Mouse (Mus musculus) olfactory bulb, adult 2 months (tissue): ENCODE results near the gene Sync. TPM values are rescaled to one million over a fixed set of nuclear protein-coding genes. Genes with fewer than 3 reads are reported as not detected.
A peak's percentile ranks its signal among the peaks of the same experiment; 100 is the strongest.

Experiments
- H3K27ac ChIP-seq: fragments of 200-500 bp; 2 replicates; pipeline ENCODE4 v1.5.1; 2012; ENCODE audit warnings: low read depth, low read length; ENCODE audit not compliant: insufficient read depth
- H3K4me1 ChIP-seq: fragments of 200-500 bp; 2 replicates; pipeline ENCODE4 v1.6.1; 2012; ENCODE audit warnings: low read length; ENCODE audit not compliant: control insufficient read depth, insufficient read depth
- H3K4me3 ChIP-seq: fragments of 200-500 bp; 2 replicates; pipeline ENCODE4 v1.5.1; 2012; ENCODE audit warnings: mild to moderate bottlenecking, low read depth, low read length, moderate library complexity; ENCODE audit not compliant: insufficient read depth
- CTCF ChIP-seq: fragments of 200-500 bp; IDR thresholded peaks from 2 replicates; pipeline ENCODE4 v1.5.1; 2012; ENCODE audit warnings: low read depth, mild to moderate bottlenecking, low read length, moderate library complexity; ENCODE audit not compliant: insufficient read depth
- POLR2A ChIP-seq: fragments of 200-500 bp; IDR thresholded peaks from 2 replicates; pipeline ENCODE4 v1.6.1; 2012; ENCODE audit warnings: mild to moderate bottlenecking, low read depth, low read length, moderate library complexity; ENCODE audit not compliant: insufficient read depth
- WGBS: fragments of 180-500 bp; shearing (Covaris S2); methylation state at CpG from one replicate; pipeline ENCODE4 v1.1.7; 2018; 5-methylcytosine and 5-hydroxymethylcytosine counted together
- polyA plus RNA-seq: library from polyadenylated mRNA; stranded (reverse); fragments of >200 nt; gene quantifications from 2 replicates; pipeline ENCODE4 v1.2.4, GENCODE M21; 2012; ENCODE audit warnings: low replicate concordance; ENCODE audit not compliant: missing spikeins, insufficient read depth, insufficient read length

The Sync gene
- polyA plus RNA-seq, 1 experiment = not detected

- H3K27ac ChIP-seq = no peak overlapping the region
Observed at GRCm38 (mm10) chr4:129276453-129276865, 11.0 kb upstream of the Sync start.

DNA sequence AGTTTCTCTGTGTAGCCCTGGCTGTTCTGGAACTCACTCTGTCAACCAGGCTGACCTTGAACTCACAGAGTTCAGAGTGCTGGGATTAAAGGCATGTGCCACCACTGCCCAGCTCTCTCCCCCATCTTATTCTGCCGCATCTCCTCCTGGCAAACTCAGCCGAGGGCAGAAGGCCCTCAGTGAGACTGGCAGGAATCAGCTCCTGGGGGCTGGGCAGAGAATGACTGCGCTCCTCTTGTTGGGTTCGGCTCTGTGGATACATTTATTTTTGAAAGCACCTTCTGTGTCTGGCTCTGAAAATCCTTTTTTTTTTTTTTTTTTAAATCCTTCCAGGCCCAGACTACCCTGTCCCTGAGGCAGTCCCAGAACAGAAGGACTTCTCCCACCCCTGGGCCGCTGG lies 4.6 kb upstream of the Sync start:
- TF ChIP-seq POLR2A = no peak
- TF ChIP-seq CTCF = no peak
- 80% methylated on average over 5 of the region's 5 CpGs for WGBS
- Histone ChIP-seq H3K27ac (no peak overlapping the region), H3K4me3 (no peak overlapping the region), H3K4me1 (peaks cover 15% of the 10 kb centered on the region; the same call in 1 of the 2 replicates)

More at GRCm38 (mm10) chr4:129276453-129276865, 11.0 kb upstream of the Sync start:
- Histone ChIP-seq H3K4me3 (no peak overlapping the region), H3K4me1 (peaks cover 3% of the 10 kb centered on the region; the same call in 1 of the 2 replicates)
- TF ChIP-seq POLR2A (no peak), CTCF (peak; percentile 99)
- under 1% methylated on average over 18 of the region's 18 CpGs for WGBS

DNA sequence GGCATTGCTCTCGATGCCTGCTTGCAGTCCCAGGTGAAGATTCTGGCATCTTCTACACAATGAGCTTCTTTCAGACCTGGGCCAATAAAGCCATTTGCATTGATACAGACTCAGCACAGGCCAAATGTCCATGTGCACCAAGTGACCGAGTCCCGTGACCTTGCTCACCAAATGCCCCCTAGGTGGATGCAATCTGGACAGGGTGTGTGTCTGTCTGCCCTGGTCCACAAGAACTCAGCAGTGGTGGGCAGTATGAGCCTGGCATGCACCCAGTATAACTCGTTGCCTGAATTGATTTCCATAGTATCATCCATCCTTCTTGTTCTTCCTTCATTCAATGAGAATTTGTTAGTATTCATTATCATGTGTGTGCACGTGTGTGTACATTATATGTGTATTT lies 4.2 kb upstream of the Sync start:
- WGBS = 89% methylated on average over 5 of the region's 5 CpGs
- Histone ChIP-seq H3K27ac (no peak overlapping the region), H3K4me3 (no peak overlapping the region), H3K4me1 (peaks cover 15% of the 10 kb centered on the region; the same call in 1 of the 2 replicates)
- TF ChIP-seq POLR2A = no peak
- no peak for TF ChIP-seq CTCF

GRCm38 (mm10) chr4:129284685-129285084 lies 2.7 kb upstream of the Sync start:
- TF ChIP-seq POLR2A (no peak), CTCF (no peak)
- WGBS = 92% methylated on average over 2 of the region's 2 CpGs
- no peak overlapping the region for H3K27ac ChIP-seq
- peaks cover 15% of the 10 kb centered on the region; the same call in 1 of the 2 replicates for H3K4me1 ChIP-seq
- no peak overlapping the region for H3K4me3 ChIP-seq

GRCm38 (mm10) chr4:129286001-129286682 lies 1.3 kb upstream of the Sync start:
- WGBS = 43% methylated on average over 5 of the region's 5 CpGs

DNA sequence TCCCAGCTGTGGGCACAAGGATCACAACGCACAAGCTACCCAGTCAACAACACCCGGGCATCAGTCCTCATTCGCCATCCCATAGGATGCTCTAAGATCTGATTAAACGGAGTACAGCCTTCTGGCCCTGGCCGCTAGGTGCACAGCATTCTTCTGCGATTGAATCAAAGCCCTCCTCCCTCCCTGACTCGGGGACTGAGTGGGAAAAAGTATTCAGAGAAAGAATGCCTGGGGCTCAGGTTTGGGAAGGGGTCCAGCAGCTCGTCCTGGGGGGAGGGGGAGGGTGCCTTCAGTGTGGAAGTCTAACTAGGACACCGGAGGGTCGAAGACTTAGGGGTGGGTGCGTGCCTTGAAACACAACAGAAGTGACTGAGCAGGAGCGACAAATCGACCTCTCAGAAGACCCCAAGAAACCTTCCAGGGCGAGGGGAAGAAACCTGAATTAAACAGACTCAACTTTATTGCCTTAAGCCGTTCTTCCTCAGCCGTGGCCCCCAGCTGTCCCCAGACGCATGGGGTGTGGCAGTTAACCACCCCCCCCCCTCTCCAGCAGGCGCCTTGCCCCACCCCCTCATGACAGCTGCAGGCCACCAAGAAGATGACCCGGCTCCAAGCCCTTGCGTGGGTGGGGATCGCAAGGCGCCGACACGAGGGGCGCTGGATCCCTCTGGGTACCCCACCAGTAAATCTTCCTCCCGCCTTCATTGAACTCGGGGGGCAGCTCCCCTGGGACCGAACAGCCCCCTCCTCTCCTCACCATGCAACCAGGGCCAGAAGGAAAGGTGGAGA lies 540 bp upstream of the Sync start:
- Histone ChIP-seq H3K4me3 (peak overlapping the region; percentile 24), H3K27ac (no peak overlapping the region), H3K4me1 (peaks cover 15% of the 10 kb centered on the region; the same call in 1 of the 2 replicates)
- WGBS = 3% methylated on average over 28 of the region's 28 CpGs
- TF ChIP-seq POLR2A (no peak), CTCF (no peak)

More at GRCm38 (mm10) chr4:129286001-129286682, 1.3 kb upstream of the Sync start:
- H3K4me1 ChIP-seq = peaks cover 15% of the 10 kb centered on the region; the same call in 1 of the 2 replicates
- TF ChIP-seq CTCF = no peak
- TF ChIP-seq POLR2A = no peak
- H3K4me3 ChIP-seq = no peak overlapping the region
- H3K27ac ChIP-seq = no peak overlapping the region

- TF ChIP-seq CTCF = no peak
- H3K4me1 ChIP-seq = peaks cover 15% of the 10 kb centered on the region; the same call in 1 of the 2 replicates
- no peak overlapping the region for H3K4me3 ChIP-seq
- no peak overlapping the region for H3K27ac ChIP-seq
- 55% methylated on average over 3 of the region's 3 CpGs for WGBS
Observed at GRCm38 (mm10) chr4:129288067-129288466, 650 bp downstream of the Sync start.

- 91% methylated on average over 8 of the region's 8 CpGs for WGBS
- Histone ChIP-seq H3K27ac (no peak overlapping the region), H3K4me3 (no peak overlapping the region), H3K4me1 (peaks cover 15% of the 10 kb centered on the region; the same call in 1 of the 2 replicates)
- TF ChIP-seq CTCF (no peak), POLR2A (no peak)
Observed at GRCm38 (mm10) chr4:129289671-129290070, 2.3 kb downstream of the Sync start.

DNA sequence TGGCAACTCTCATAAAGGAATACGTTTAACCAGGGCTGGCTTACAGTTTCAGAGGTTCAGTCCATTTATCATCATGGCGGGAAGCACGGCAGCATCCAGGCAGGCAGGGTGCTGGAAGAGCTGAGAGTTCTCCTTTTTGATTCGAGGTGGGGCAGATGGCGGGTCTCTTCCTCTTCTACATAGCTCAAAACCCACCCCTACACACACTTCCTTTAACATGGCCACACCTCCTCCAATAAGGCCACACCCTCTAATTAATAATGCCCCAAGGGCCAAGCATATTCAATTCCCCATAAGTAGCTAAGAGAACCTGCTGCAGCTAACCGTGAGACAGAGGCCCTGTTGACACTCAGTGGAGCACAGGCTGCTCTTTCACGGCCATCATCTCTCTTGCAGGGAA lies 5.4 kb downstream of the Sync start:
- TF ChIP-seq CTCF (no peak), POLR2A (no peak)
- 84% methylated on average over 7 of the region's 7 CpGs for WGBS
- H3K4me1 ChIP-seq = no peaks in the 10 kb centered on the region

More for the DNA sequence above, 5.4 kb downstream of the Sync start:
- Histone ChIP-seq H3K27ac (no peak overlapping the region), H3K4me3 (no peak overlapping the region)
